Mouse (Mus musculus) CH12.LX (cell line): ENCODE data around the gene Wdr26. TPM values are rescaled to one million over a fixed set of nuclear protein-coding genes. Genes with fewer than 3 reads are reported as not detected.

ENCODE experiments used
- DNase-seq: peaks from one replicate; pipeline ENCODE4 v3.0.0-alpha.2; 2013; ENCODE audit errors: extremely low read depth
- H3K27ac ChIP-seq: 2 replicates; pipeline ENCODE4 v1.5.1; 2012; ENCODE audit warnings: low read depth, mild to moderate bottlenecking, control low read depth, moderate library complexity; ENCODE audit not compliant: insufficient read depth
- H3K27me3 ChIP-seq: replicated peaks from 2 replicates; pipeline ENCODE3; 2012; ENCODE audit warnings: inconsistent platforms
- H3K36me3 ChIP-seq, 2 experiments: replicated peaks in 1 of 2; 2 replicates each; pipeline versions ENCODE3 to v1.6.1; 2012; ENCODE audit warnings: inconsistent platforms in 1 of 2, low read length in 1 of 2, mild to moderate bottlenecking in 1 of 2, mixed read lengths in 1 of 2, moderate library complexity in 1 of 2; ENCODE audit not compliant: control insufficient read depth in 1 of 2, insufficient read depth in 1 of 2
- H3K4me1 ChIP-seq, 2 experiments: 2 replicates each; pipeline ENCODE4 v1.6.1; 2012; ENCODE audit warnings: inconsistent platforms in 1 of 2, moderate library complexity in 1 of 2; ENCODE audit not compliant: insufficient read depth in 2 of 2, control insufficient read depth in 1 of 2
- H3K4me2 ChIP-seq: 2 replicates; pipeline ENCODE4 v1.6.1; 2012; ENCODE audit warnings: low read depth, mild to moderate bottlenecking, control low read depth; ENCODE audit not compliant: poor library complexity, insufficient read depth, severe bottlenecking
- H3K4me3 ChIP-seq, 3 experiments: fragments of 150-350 bp in 1 of 3; sonication (generic) in 1 of 3; replicated peaks in 1 of 3; 2 replicates each; pipeline versions ENCODE3 to v1.5.1; 2011 to 2012; ENCODE audit warnings: low read depth in 2 of 3, low read length in 2 of 3, mild to moderate bottlenecking in 2 of 3, moderate library complexity in 2 of 3, control low read depth in 1 of 3, improper control_type of control experiment in 1 of 3, inconsistent platforms in 1 of 3, mixed read lengths in 1 of 3; ENCODE audit not compliant: poor library complexity in 1 of 3
- H3K79me2 ChIP-seq: replicated peaks from 2 replicates; pipeline ENCODE4 v1.6.1; 2012; ENCODE audit warnings: mild to moderate bottlenecking, moderate library complexity; ENCODE audit not compliant: control insufficient read depth, poor library complexity, insufficient read depth, severe bottlenecking; ENCODE audit errors: extremely low read depth
- H3K9ac ChIP-seq: 2 replicates; pipeline ENCODE4 v1.6.1; 2012; ENCODE audit warnings: low read depth, mild to moderate bottlenecking, control low read depth, moderate library complexity; ENCODE audit not compliant: insufficient read depth
- H3K9me3 ChIP-seq: replicated peaks from 2 replicates; pipeline ENCODE3; 2012; ENCODE audit warnings: low read length, inconsistent platforms, mixed read lengths
- CTCF ChIP-seq, 2 experiments: IDR thresholded peaks in 1 of 2; conservative IDR thresholded peaks in 1 of 2; 2 replicates each; pipeline ENCODE4 v1.5.1; 2011 to 2012; ENCODE audit warnings: low read depth in 2 of 2, low read length in 2 of 2, improper control_type of control experiment in 1 of 2, inconsistent platforms in 1 of 2, mild to moderate bottlenecking in 1 of 2, moderate library complexity in 1 of 2
- ELF1 ChIP-seq: IDR thresholded peaks from 2 replicates; pipeline ENCODE4 v1.6.1; 2014; ENCODE audit warnings: low read depth, mild to moderate bottlenecking, inconsistent platforms, low read length, improper control_type of control experiment
- GABPA ChIP-seq: IDR thresholded peaks from 2 replicates; pipeline ENCODE4 v1.6.1; 2012; ENCODE audit warnings: low read depth, low read length, improper control_type of control experiment, inconsistent platforms; ENCODE audit not compliant: insufficient replicate concordance
- HCFC1 ChIP-seq: IDR thresholded peaks from 2 replicates; pipeline ENCODE4 v1.6.1; 2012; ENCODE audit warnings: low read depth, mild to moderate bottlenecking, inconsistent platforms, low read length, improper control_type of control experiment
- IRF4 ChIP-seq: IDR thresholded peaks from 2 replicates; pipeline ENCODE4 v1.6.1; 2014; ENCODE audit warnings: low read depth, mild to moderate bottlenecking, inconsistent platforms, low read length, improper control_type of control experiment
- MYC ChIP-seq: IDR thresholded peaks from 2 replicates; pipeline ENCODE4 v1.6.1; 2011; ENCODE audit warnings: low read depth, mild to moderate bottlenecking, improper control_type of control experiment, low read length
- POLR2A ChIP-seq: IDR thresholded peaks from 2 replicates; pipeline ENCODE4 v1.6.1; 2011; ENCODE audit warnings: low read depth, mild to moderate bottlenecking, improper control_type of control experiment, low read length
- RAD21 ChIP-seq: IDR thresholded peaks from 2 replicates; pipeline ENCODE4 v1.6.1; 2011; ENCODE audit warnings: low read depth, mild to moderate bottlenecking, low read length, improper control_type of control experiment, moderate library complexity
- RCOR1 ChIP-seq: conservative IDR thresholded peaks from 2 replicates; pipeline ENCODE4 v1.6.1; 2012; ENCODE audit warnings: low read depth, mild to moderate bottlenecking, inconsistent platforms, low read length, improper control_type of control experiment
- SIN3A ChIP-seq: IDR thresholded peaks from 2 replicates; pipeline ENCODE4 v1.6.1; 2012; ENCODE audit warnings: low read length, improper control_type of control experiment, inconsistent platforms
- SMC3 ChIP-seq: IDR thresholded peaks from 2 replicates; pipeline ENCODE4 v1.6.1; 2011; ENCODE audit warnings: low read depth, low read length, improper control_type of control experiment
- USF1 ChIP-seq: IDR thresholded peaks from 2 replicates; pipeline ENCODE4 v1.6.1; 2014; ENCODE audit warnings: low read depth, mild to moderate bottlenecking, inconsistent platforms, low read length, improper control_type of control experiment
- ZC3H11A ChIP-seq: IDR thresholded peaks from 2 replicates; pipeline ENCODE4 v1.6.1; 2012; ENCODE audit warnings: low read depth, mild to moderate bottlenecking, inconsistent platforms, low read length, improper control_type of control experiment
- dilution Hi-C: fragments of 300-500 bp; cut with MboI; formaldehyde crosslinking; loops from 2 replicates; pipeline ENCODE4 v1.14.3; 2020; ENCODE audit warnings: low sequenced_read_pairs; ENCODE audit not compliant: extremely low pct_unique_long_range_greater_than_20kb, extremely low pct_ligation_motif_present
- in situ Hi-C: fragments of 300-500 bp; cut with MboI; formaldehyde crosslinking; loops from 3 replicates; pipeline ENCODE4 v1.14.3; 2019; ENCODE audit warnings: low sequenced_read_pairs, low pct_ligation_motif_present, low pct_unique_long_range_greater_than_20kb, mixed read lengths
- polyA plus RNA-seq: library from polyadenylated mRNA; unstranded; fragments of >175 nt; gene quantifications from 2 replicates; pipeline ENCODE4 v1.2.1, GENCODE M21; 2012; ENCODE audit warnings: low read depth; ENCODE audit not compliant: insufficient read length
- total RNA-seq, 2 experiments: library from RNA; depleted of rRNA; stranded (reverse); fragments of 300-350 nt in 1 of 2; fragments of >200 nt in 1 of 2; gene quantifications; 2 replicates each; pipeline ENCODE4 v1.2.3; 2012 to 2014

The Wdr26 gene
- total and polyA plus RNA-seq, 3 experiments: 32.4 to 65.0 (median 34.2) TPM

DNA sequence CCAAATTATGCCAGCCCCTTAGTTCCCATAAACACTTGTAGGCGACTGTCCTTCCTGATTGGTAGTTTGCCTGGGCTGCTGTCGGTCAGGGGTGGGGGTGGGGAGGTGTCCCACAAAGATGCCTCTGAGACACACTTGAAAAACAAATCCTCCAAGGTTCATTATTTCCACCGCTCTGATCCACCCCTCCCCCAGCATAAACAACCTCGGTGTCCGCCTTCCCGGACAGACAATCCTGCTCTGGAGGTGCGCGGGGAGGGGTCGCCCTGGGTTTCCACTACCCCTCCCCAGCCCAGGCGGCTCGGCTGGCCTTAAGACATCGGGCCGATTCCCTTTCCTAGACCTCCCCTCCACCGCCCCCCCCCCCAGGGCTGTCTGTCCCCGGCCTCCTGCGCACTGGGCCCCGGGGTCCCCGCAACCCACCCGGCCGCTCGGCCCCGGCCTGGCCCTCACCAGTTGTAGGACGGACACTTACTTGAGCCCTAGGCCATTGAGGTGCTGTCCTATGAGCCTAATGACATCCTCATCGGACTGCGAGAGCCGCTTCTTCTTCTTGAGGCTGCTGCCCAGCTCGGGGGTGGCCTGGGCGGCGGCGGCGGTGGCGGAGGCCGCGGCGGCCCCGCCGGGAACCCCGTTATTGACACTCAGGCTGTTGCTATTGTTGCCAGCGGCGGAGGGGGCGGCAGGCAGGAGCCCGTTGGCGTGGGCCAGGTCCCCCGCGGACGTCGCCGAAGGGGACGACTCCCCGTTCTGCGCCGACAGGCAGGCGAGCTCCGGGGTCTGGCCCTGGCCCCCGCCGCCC lies 999 bp downstream of the Wdr26 start (continued):
- TF ChIP-seq RAD21: no peak
- TF ChIP-seq SMC3: no peak
- no peak for TF ChIP-seq IRF4
- no peak for TF ChIP-seq GABPA
- TF ChIP-seq POLR2A: 0 out of 2 replicates have a peak, but pooled peaks have one; percentile 1
- TF ChIP-seq MYC: no peak
- TF ChIP-seq ZC3H11A: no peak
- TF ChIP-seq USF1: no peak

DNA sequence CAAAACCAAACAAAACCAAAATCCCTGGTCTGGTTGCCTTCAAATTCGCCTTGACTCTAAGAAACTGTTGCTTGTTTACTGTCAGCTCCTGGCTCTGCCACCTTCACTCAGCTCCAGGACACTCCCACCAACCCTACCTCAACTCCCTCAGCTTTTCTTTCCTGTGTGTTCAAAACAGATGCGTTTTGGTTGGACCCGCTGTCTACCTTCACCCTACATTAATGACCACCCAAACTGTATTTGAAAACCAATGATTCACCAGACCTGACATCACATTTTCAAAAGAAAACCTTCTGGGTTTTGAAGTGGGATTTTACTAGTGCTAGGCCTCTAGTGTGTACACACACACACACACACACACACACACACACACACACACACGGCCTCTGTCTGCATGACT lies 1.7 kb downstream of the Wdr26 start:
- no peak for DNase-seq
- Histone ChIP-seq H3K9me3 (no peaks in the 10 kb centered on the region), H3K4me2 (peak overlapping the region; percentile 94), H3K4me3 (peak overlapping the region; percentile 72 to 91 (median 87)), H3K79me2 (peaks cover 44% of the 10 kb centered on the region), H3K4me1 (peaks cover 2 to 23% of the 10 kb centered on the region in 2 experiments; a peak in 3 of 4 replicates), H3K27me3 (no peaks in the 10 kb centered on the region), H3K36me3 (peaks cover 15 to 30% of the 10 kb centered on the region in 2 experiments), H3K9ac (peak overlapping the region; percentile 91), H3K27ac (no peak overlapping the region)
- dilution Hi-C loops: no loop called here
- no peak for TF ChIP-seq CTCF (conservative IDR thresholded peaks at IDR 0.05 in 1 of 2, IDR thresholded peaks at IDR 0.05 in 1 of 2; ENCODE audit: low read depth in 2 of 2, low read length in 2 of 2)
- TF ChIP-seq RCOR1: no peak
- TF ChIP-seq ELF1: no peak
- TF ChIP-seq SIN3A: 0 out of 2 replicates have a peak, but pooled peaks have one; percentile 38
- 0 out of 2 replicates have a peak, but pooled peaks have one; percentile 1 for TF ChIP-seq POLR2A
- in situ Hi-C loops: no loop called here

DNA sequence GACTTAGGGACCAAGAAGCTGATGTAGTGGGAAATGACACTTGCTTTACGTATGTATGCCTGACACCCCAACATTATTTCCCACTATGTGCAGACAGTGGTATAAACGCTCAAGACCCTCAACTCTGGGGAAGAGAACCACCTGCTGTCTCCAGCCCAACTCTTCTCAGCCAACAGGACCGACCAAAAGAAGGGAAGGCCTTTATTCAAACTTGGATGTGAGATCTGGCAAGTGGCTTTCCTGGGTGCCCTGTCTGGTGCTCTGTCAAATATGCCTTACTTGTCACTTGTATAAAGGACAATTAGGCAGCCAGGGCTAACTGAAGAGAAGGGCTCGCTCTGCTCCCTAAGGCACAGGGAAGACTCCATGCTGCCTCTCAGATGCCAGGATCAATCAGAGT lies 12.4 kb downstream of the Wdr26 start:
- dilution Hi-C loops (no loop called here), in situ Hi-C loops (no loop called here)
- Histone ChIP-seq H3K4me1 (no peaks in the 10 kb centered on the region), H3K27me3 (no peaks in the 10 kb centered on the region), H3K36me3 (peaks cover 54 to 83% of the 10 kb centered on the region in 2 experiments), H3K79me2 (peaks cover 14% of the 10 kb centered on the region; the same call in 1 of the 2 replicates), H3K4me2 (no peak overlapping the region), H3K27ac (no peak overlapping the region), H3K4me3 (no peak overlapping the region), H3K9ac (no peak overlapping the region), H3K9me3 (no peaks in the 10 kb centered on the region)
- no peak for TF ChIP-seq HCFC1
- DNase-seq: no peak
